Mouse (Mus musculus) colon, adult 2 months (tissue): ENCODE results near the gene Npm1. TPM values are rescaled to one million over a fixed set of nuclear protein-coding genes. Genes with fewer than 3 reads are reported as not detected.

Experiments
- polyA plus RNA-seq: library from polyadenylated mRNA; depleted of rRNA; stranded (reverse); fragments of >200 nt; gene quantifications from 2 replicates; pipeline ENCODE4 v1.2.3, GENCODE M21; 2012; rRNA removed

The Npm1 gene
- 31.7 and 46.2 TPM in 2 replicates for polyA plus RNA-seq

DNA sequence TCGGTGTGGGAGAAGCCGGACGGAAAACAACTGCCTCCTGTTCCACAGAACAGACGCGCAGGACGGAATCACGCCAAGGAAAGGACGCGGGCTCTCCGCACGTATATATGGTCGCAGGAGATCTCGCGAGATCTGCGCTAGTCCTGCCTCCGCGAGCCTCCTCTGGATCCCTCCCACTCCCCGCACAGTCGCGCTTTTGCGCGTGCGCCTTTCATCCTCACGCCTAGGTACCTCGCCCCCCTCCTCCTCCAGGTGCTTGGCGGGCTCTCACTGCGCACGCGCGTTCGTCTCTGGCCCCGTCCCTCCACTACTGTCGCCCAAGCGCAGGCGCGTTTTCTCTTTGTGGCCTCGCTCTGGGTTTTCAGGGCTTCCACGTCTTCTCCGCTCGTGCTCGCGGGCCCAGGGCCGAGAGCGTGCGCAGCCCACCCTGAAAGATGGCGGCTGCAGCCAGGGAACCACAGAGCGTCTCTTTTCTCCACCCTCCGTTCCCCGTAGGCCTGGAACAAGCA, at the start of gene Npm1:
TSS of gene Npm1 (minus strand) at position 209 of the 509 bp plus-strand sequence.

DNA sequence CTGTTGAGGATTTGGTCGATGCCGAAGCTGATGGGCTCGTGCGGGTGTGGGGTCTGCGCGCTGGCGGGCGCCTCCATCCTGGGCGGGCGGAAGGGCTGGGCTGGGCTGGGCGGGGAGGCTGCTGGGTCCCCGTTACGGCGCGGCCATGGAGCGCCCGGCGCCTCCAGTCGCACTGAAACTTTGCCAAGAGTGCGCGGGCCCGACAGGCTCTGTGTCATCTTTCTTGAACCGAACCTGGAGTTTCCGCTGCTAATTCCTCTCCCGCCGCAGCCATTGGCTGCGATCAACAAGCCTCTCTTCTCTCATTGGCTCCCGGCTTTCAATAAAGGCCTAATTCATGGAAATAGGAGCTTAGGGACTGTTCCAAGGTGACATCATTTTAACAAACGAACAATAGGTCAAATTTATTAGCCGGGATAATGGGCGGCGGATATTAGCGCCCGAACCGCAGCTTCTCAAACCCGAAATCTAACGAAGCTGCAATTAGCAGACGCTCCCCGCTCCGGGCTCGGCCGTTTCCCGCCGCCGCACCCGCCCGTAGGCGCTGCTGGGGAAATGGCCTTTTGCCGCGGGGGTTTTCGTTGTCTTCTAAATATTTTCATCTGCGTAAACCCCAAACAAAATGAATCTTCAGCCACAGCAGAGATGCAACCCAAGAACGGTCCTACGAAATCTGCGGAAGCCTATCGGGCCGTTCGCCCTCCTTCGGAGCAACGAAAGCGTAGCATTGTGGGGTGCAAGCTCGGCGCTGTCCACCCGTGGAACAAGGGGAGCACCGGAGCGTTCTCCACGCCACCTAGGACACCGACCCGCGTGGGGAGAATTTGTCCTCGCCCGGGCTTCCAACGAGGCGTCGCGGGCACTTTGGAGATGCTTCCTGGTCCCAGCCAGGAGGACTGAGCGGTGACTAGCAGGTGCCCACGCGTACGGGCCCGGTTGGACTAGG, 40.6 kb upstream of the Npm1 start, which contains the start of gene Tlx3:
TSS of gene Tlx3 (minus strand) at position 207 of the 946 bp plus-strand sequence.

DNA sequence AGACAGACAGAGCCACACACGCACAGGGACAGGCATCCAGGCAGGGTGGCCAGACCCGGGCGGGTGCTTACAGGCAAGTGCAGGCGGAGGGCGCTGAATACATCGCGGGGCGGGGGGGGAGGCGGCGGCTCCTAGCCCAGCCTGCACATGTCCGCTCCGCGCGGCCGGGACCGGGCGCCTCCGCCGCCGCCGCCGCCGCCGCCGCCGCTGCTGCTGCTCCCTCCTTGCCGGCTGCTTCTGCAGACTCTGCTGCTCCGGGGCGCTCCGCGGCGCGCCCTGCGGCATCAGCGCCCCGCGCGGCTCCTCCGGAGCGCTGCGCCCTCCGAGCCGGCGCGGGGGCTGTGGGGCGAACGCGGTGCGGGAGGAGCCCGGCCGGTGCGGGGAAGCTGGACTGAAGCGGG, 15.8 kb downstream of the Npm1 start, which contains the start of gene Fgf18:
TSS of gene Fgf18 (minus strand) at position 230 of the 401 bp plus-strand sequence.

Other genes starting within 250 kb of the Npm1 start
- 0.67 and 1.1 TPM in 2 replicates for gene Fgf18, start 15.8 kb downstream of the Npm1 start, polyA plus RNA-seq
- gene Tlx3, start 40.4 kb upstream of the Npm1 start, polyA plus RNA-seq, result not detected in 2 replicates
- not detected in 2 replicates for gene Gm12117, start 113.5 kb upstream of the Npm1 start, polyA plus RNA-seq